Mouse (Mus musculus) heart, adult 2 months (tissue): ENCODE results near the gene Zbtb17. TPM values are rescaled to one million over a fixed set of nuclear protein-coding genes. Genes with fewer than 3 reads are reported as not detected.

Experiments used
- DNase-seq, 2 experiments: peaks; one replicate each; pipeline ENCODE4 v3.0.0; 2021
- H3K27ac ChIP-seq: fragments of 200-600 bp; 2 replicates; pipeline ENCODE4 v1.8.1; 2022
- H3K27me3 ChIP-seq: fragments of 200-500 bp; 2 replicates; pipeline ENCODE4 v1.6.1; 2012; ENCODE audit warnings: mild to moderate bottlenecking, low read length, inconsistent platforms, mixed read lengths; ENCODE audit not compliant: control insufficient read depth, insufficient read depth
- H3K36me3 ChIP-seq: fragments of 200-500 bp; 2 replicates; pipeline ENCODE4 v1.6.1; 2012; ENCODE audit warnings: low read length, inconsistent platforms; ENCODE audit not compliant: control insufficient read depth, insufficient read depth
- H3K4me1 ChIP-seq: fragments of 200-500 bp; 2 replicates; pipeline ENCODE4 v1.6.1; 2011; ENCODE audit warnings: low read length; ENCODE audit not compliant: control insufficient read depth, insufficient read depth
- H3K4me3 ChIP-seq: fragments of 200-600 bp; 2 replicates; pipeline ENCODE4 v1.8.1; 2022
- H3K79me2 ChIP-seq: fragments of 200-500 bp; replicated peaks from 2 replicates; pipeline ENCODE4 v1.6.1; 2012; ENCODE audit warnings: mild to moderate bottlenecking, inconsistent platforms, low read length, moderate library complexity, mixed read lengths; ENCODE audit not compliant: control insufficient read depth, insufficient read depth
- H3K9ac ChIP-seq: fragments of 200-500 bp; 2 replicates; pipeline ENCODE4 v1.6.1; 2012; ENCODE audit warnings: low read depth, mild to moderate bottlenecking, control low read depth, inconsistent platforms, low read length, mixed read lengths
- CTCF ChIP-seq: fragments of 200-600 bp; IDR thresholded peaks from 2 replicates; pipeline ENCODE4 v1.8.1; 2022; ENCODE audit warnings: antibody characterized with exemption, mild to moderate bottlenecking, moderate library complexity
- EP300 ChIP-seq: fragments of 200-500 bp; IDR thresholded peaks from 2 replicates; pipeline ENCODE4 v1.6.1; 2011; ENCODE audit warnings: low read depth, low read length, control low read depth; ENCODE audit not compliant: insufficient read depth
- POLR2A ChIP-seq: fragments of 200-500 bp; IDR thresholded peaks from 2 replicates; pipeline ENCODE4 v1.6.1; 2011; ENCODE audit warnings: mild to moderate bottlenecking, low read depth, low read length, control low read depth; ENCODE audit not compliant: insufficient read depth
- WGBS: fragments of 180-500 bp; shearing (Covaris S2); methylation state at CpG from one replicate; pipeline ENCODE4 v1.1.7; 2018; 5-methylcytosine and 5-hydroxymethylcytosine counted together
- intact Hi-C: fragments of 180-260 bp; cut with DNase I; formaldehyde crosslinking; loops from one replicate; pipeline ENCODE4 v1.15.1; 2025
- polyA plus RNA-seq: library from polyadenylated mRNA; depleted of rRNA; stranded (reverse); fragments of >200 nt; gene quantifications from 2 replicates; pipeline ENCODE4 v1.2.3, GENCODE M21; 2012
- total RNA-seq, 2 experiments: library from RNA; stranded (reverse); gene quantifications; 2 replicates each; pipeline ENCODE4 v1.2.3; 2021

The Zbtb17 gene
- total and polyA plus RNA-seq, 3 experiments: 22.9 to 26.4 (median 23.3) TPM

- intact Hi-C loops: no loop called here
- no peak overlapping the region for H3K9ac ChIP-seq
- peaks cover 10% of the 10 kb centered on the region for H3K4me1 ChIP-seq
- no peaks in the 10 kb centered on the region for H3K27me3 ChIP-seq
- TF ChIP-seq EP300 (0 out of 2 replicates have a peak, but pooled peaks have one; percentile 40), CTCF (no peak), POLR2A (no peak)
- no peak overlapping the region for H3K27ac ChIP-seq
- H3K4me3 ChIP-seq: no peak overlapping the region
- DNase-seq: no peak
- no peaks in the 10 kb centered on the region; the same call in 1 of the 2 replicates for H3K79me2 ChIP-seq
- no peaks in the 10 kb centered on the region for H3K36me3 ChIP-seq
Measured at GRCm38 (mm10) chr4:141440877-141441276, 3.6 kb upstream of the Zbtb17 start.

GRCm38 (mm10) chr4:141443641-141444429 lies 619 bp upstream of the Zbtb17 start:
- no peaks in the 10 kb centered on the region for H3K27me3 ChIP-seq
- peak overlapping the region; percentile 92 for H3K27ac ChIP-seq
- intact Hi-C loops: no loop called here
- peak overlapping the region; percentile 81 for H3K9ac ChIP-seq
- H3K4me1 ChIP-seq: peaks cover 10% of the 10 kb centered on the region
- DNase-seq: no peak
- peak overlapping the region; percentile 58 for H3K4me3 ChIP-seq
- no peaks in the 10 kb centered on the region for H3K36me3 ChIP-seq
- TF ChIP-seq POLR2A: no peak
- TF ChIP-seq EP300: no peak
- TF ChIP-seq CTCF: no peak
- WGBS: 40% methylated on average over 11 of the region's 11 CpGs
- H3K79me2 ChIP-seq: no peaks in the 10 kb centered on the region; the same call in 1 of the 2 replicates

DNA sequence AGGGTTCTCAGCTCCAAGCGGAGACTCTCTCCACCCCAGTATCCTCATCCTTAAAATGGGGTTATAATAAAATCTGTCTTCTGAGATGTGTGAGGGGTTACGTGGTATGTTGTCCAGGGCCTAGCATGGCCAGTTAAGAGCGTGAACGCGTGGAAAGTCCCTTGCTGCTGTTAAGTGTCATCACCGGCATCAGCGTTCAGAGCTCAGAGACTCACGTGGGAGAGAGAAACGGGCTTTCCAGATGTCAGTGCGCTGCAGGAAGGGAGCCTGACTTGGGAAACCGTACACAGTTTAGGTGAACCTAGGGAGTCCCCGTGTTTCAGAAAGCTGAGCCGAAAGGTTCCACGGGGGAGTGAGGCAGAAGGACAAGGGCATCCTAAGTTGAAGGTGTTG lies 870 bp downstream of the Zbtb17 start:
- DNase-seq: no peak
- TF ChIP-seq CTCF (no peak), EP300 (no peak), POLR2A (no peak)
- 9% methylated on average over 14 of the region's 14 CpGs for WGBS
- Histone ChIP-seq H3K4me3 (peak overlapping the region; percentile 58), H3K27me3 (no peaks in the 10 kb centered on the region), H3K4me1 (peaks cover 8% of the 10 kb centered on the region), H3K9ac (peak overlapping the region; percentile 98), H3K79me2 (peaks cover 1% of the 10 kb centered on the region; the same call in 1 of the 2 replicates), H3K27ac (no peak overlapping the region; the same call in 1 of the 2 replicates), H3K36me3 (no peaks in the 10 kb centered on the region)
- intact Hi-C loops: no loop called here

DNA sequence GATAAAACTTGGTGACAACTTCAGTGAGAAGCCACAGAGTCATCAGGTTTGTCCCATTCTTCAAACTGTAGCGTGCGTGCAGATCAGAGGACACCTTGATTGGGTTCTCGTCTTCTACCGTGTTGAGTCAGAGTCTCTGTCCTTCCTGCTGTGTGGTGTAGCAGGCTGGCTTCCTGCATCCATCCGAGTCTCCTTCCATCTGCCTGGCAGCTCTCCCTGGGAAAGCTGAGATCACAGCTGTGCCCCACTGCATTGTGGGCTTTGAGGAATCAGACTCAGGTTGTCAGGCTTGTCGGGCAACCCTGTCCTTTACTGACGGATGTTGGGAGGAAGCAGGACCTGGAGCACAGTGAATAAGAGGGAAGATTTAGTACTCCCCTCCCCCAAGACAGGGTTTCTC lies 1.8 kb downstream of the Zbtb17 start:
- Histone ChIP-seq H3K4me3 (no peak overlapping the region), H3K36me3 (no peaks in the 10 kb centered on the region), H3K79me2 (peaks cover 1% of the 10 kb centered on the region; the same call in 1 of the 2 replicates), H3K27me3 (no peaks in the 10 kb centered on the region), H3K9ac (no peak overlapping the region), H3K4me1 (peaks cover 5% of the 10 kb centered on the region), H3K27ac (no peak overlapping the region)
- TF ChIP-seq CTCF (no peak), POLR2A (no peak), EP300 (no peak)
- 50% methylated on average over 7 of the region's 7 CpGs for WGBS
- DNase-seq: no peak
- intact Hi-C loops: no loop called here

DNA sequence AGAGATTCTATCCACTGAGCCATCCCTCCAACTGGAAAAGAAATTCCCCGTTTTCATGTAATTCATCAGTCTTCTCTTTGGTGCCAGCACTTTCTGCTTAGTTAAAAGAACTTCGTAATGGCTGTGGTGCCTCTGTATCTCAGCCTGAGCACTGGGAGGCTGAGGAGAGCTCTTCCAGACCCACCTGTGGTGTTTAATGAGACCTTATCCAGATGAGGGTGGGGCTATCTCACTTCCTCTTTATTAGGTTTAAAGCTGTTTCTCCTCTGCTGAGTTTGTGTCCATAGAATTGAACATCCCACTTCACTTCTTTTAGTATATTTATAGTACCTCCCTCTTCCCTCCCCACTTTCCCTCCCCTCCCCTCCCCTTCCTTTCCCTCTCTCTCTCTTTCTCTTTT lies 6.8 kb downstream of the Zbtb17 start:
- no peak for DNase-seq
- 80% methylated on average over 2 of the region's 2 CpGs for WGBS
- peaks cover 5% of the 10 kb centered on the region; the same call in 1 of the 2 replicates for H3K79me2 ChIP-seq
- H3K27me3 ChIP-seq: no peaks in the 10 kb centered on the region
- no peak for TF ChIP-seq POLR2A
- no peak for TF ChIP-seq CTCF
- no peak for TF ChIP-seq EP300
- no peak overlapping the region for H3K9ac ChIP-seq
- peaks cover 1% of the 10 kb centered on the region; the same call in 1 of the 2 replicates for H3K4me1 ChIP-seq
- intact Hi-C loops: loop anchor here (5.0 kb wide), 1 partner anchor 41 kb away; no protein-coding TSS in a partner anchor
- H3K4me3 ChIP-seq: no peak overlapping the region
- H3K36me3 ChIP-seq: no peaks in the 10 kb centered on the region
- no peak overlapping the region for H3K27ac ChIP-seq
